Mouse (Mus musculus) liver, embryonic 15.5 days (tissue): ENCODE results near the gene Chd4. TPM values are rescaled to one million over a fixed set of nuclear protein-coding genes. Genes with fewer than 3 reads are reported as not detected.
A peak's percentile ranks its signal among the peaks of the same experiment; 100 is the strongest.
"Not testable (repeated sequence)": the region's sequence is repeated elsewhere in the genome, so short reads cannot be mapped to it uniquely, and the experiment has no call there.

Source experiments
- ATAC-seq: fragments of 200-750 bp; cut with Nextera tagmentation; 2 replicates; pipeline ENCODE4 v1.8.0; 2017; ENCODE audit warnings: moderate number of reproducible peaks, mild to moderate bottlenecking, moderate library complexity; ENCODE audit not compliant: insufficient read depth
- H3K27ac ChIP-seq: fragments of 300-500 bp; sonication (generic); replicated peaks from 2 replicates; pipeline ENCODE4 v1.5.1; 2015; ENCODE audit warnings: mild to moderate bottlenecking, inconsistent platforms
- H3K27me3 ChIP-seq: fragments of 300-500 bp; sonication (generic); 2 replicates; pipeline ENCODE4 v1.6.1; 2015; ENCODE audit warnings: mild to moderate bottlenecking, inconsistent platforms
- H3K36me3 ChIP-seq: fragments of 300-500 bp; sonication (generic); replicated peaks from 2 replicates; pipeline ENCODE4 v1.6.1; 2015; ENCODE audit warnings: moderate library complexity, mild to moderate bottlenecking, inconsistent platforms
- H3K4me1 ChIP-seq: fragments of 300-500 bp; sonication (generic); replicated peaks from 2 replicates; pipeline ENCODE4 v1.6.1; 2015; ENCODE audit warnings: inconsistent platforms
- H3K4me2 ChIP-seq: fragments of 300-500 bp; sonication (generic); 2 replicates; pipeline ENCODE4 v1.6.1; 2015; ENCODE audit warnings: moderate library complexity, mild to moderate bottlenecking, inconsistent platforms
- H3K4me3 ChIP-seq: fragments of 300-500 bp; sonication (generic); replicated peaks from 2 replicates; pipeline ENCODE4 v1.5.1; 2015; ENCODE audit warnings: mild to moderate bottlenecking, inconsistent platforms
- H3K9ac ChIP-seq: fragments of 300-500 bp; sonication (generic); 2 replicates; pipeline ENCODE4 v1.6.1; 2015; ENCODE audit warnings: moderate library complexity, mild to moderate bottlenecking, inconsistent platforms
- H3K9me3 ChIP-seq: fragments of 300-500 bp; sonication (generic); replicated peaks from 2 replicates; pipeline ENCODE4 v1.6.1; 2016; ENCODE audit warnings: inconsistent platforms
- WGBS: fragments of 180-500 bp; shearing (Covaris S2); methylation state at CpG from one replicate; pipeline ENCODE4 v1.1.7; 2015; ENCODE audit warnings: mixed read lengths; ENCODE audit not compliant: insufficient replicate concordance; 5-methylcytosine and 5-hydroxymethylcytosine counted together
- polyA plus RNA-seq: library from polyadenylated mRNA; unstranded; fragments of >200 nt; fragmentation: Nextera tagmentation; extraction: Ambion mirVana; gene quantifications from 2 replicates; pipeline ENCODE4 v1.2.1, GENCODE M21; 2015

Gene Chd4
- polyA plus RNA-seq, 1 experiment from 2014 or later, result 22.6 TPM

- H3K4me1 ChIP-seq, result peaks cover 73% of the 10 kb centered on the region
- ATAC-seq, H3K27me3 ChIP-seq, H3K4me3 ChIP-seq, H3K9ac ChIP-seq, H3K9me3 ChIP-seq, H3K27ac ChIP-seq: not testable (repeated sequence)
- H3K36me3 ChIP-seq, result peaks cover 67% of the 10 kb centered on the region
- peak overlapping the region; percentile 15; the same call in 1 of the 2 replicates for H3K4me2 ChIP-seq
- 68% methylated on average over 14 of the region's 16 CpGs for WGBS
Measured at GRCm38 (mm10) chr6:125162615-125163305, 67.0 kb downstream of the Chd4 start.

- 6% methylated on average over 20 of the region's 20 CpGs for WGBS
- Histone ChIP-seq H3K36me3 (peaks cover 70% of the 10 kb centered on the region), H3K4me2 (peak overlapping the region; percentile 95), H3K4me3 (peak overlapping the region; percentile 88), H3K27me3 (no peaks in the 10 kb centered on the region), H3K9ac (peak overlapping the region; percentile 85), H3K27ac (peak overlapping the region; percentile 91), H3K9me3 (no peaks in the 10 kb centered on the region), H3K4me1 (peaks cover 80% of the 10 kb centered on the region)
- no peak for ATAC-seq
Measured at GRCm38 (mm10) chr6:125163801-125164657, 68.2 kb downstream of the Chd4 start.

GRCm38 (mm10) chr6:125164672-125165327 is 69.0 kb downstream of the Chd4 start:
- peak overlapping the region; percentile 88 for H3K4me3 ChIP-seq
- H3K27me3 ChIP-seq, result no peaks in the 10 kb centered on the region
- ATAC-seq, result peak; percentile 27; the same call in 1 of the 2 replicates
- H3K36me3 ChIP-seq, result peaks cover 70% of the 10 kb centered on the region
- under 1% methylated on average over 39 of the region's 39 CpGs for WGBS
- H3K9ac ChIP-seq, result peak overlapping the region; percentile 85
- peaks cover 84% of the 10 kb centered on the region for H3K4me1 ChIP-seq
- peak overlapping the region; percentile 91 for H3K27ac ChIP-seq
- peak overlapping the region; percentile 95 for H3K4me2 ChIP-seq
- H3K9me3 ChIP-seq, result no peaks in the 10 kb centered on the region

DNA sequence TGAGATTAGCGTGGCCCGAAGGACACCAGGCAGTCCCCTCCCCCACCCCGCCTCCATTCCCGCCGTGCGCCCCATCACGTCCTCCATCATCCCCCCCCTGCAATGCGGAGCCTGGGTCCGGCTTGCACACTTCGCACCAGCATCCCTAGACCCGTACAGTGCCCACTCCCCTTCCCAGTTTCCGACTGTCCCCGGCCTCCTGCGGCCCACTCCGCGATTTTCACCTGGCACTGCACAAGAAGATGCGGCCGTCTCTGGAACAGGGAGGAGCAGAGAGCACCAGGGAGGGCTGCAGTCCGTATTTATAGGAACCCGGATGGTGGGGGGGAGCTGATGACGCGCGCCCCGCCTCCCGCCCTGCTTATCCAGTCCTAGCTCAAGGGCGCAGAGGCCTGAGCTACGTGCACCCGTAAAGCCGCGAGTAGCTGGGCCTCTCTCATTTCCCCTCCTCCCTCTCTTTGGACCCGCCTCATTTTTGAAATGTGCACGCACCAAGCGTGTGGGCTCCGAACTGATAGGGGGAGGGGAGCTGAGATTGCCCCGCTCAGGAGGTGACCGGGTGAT is 69.6 kb downstream of the Chd4 start:
- Histone ChIP-seq H3K27ac (peak overlapping the region; percentile 91), H3K4me1 (peaks cover 78% of the 10 kb centered on the region), H3K4me3 (peak overlapping the region; percentile 88), H3K27me3 (no peaks in the 10 kb centered on the region), H3K9me3 (no peaks in the 10 kb centered on the region), H3K9ac (peak overlapping the region; percentile 85), H3K36me3 (peaks cover 70% of the 10 kb centered on the region), H3K4me2 (peak overlapping the region; percentile 95)
- WGBS, result under 1% methylated on average over 36 of the region's 36 CpGs
- peak; percentile 80 for ATAC-seq

DNA sequence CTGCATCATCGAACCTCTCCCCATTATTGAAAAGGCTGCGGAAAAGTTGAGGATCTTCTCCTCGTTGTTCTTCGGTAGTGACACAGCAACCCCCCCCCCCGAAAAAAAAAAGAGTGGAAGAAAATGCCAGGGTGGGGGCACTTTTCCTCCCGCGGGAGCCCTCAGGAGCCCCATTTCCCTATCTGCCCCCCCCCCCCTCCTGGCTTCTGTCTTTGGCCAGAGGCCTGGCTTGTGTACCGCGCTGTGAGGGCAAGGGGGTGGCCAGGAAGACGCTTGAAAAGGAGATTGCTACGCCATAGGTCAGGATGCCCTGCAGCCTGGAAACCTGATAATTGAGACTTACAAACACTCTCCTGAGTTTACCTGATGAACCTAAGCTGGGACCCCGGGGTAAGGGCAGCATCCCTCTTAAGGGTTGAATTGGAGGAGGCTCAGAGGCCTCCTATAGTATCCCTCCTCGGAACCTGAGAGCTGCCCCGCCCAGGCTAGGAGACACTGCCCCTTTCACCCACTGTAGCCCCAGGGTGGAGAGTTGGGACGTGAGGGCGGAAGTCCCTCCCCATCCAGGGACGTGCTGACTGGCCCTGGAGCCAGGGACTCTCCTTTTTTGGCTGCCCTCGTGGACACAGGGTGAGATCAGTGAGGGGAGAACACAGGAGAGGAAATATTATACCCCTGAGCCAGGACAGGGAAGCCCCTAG is 70.4 kb downstream of the Chd4 start, which contains the start of gene Gapdh:
Gene Gapdh, minus strand, starts transcription at position 417 of the 701 bp plus-strand sequence.
- peak within 1 kb of the TSS; percentile 85 for H3K9ac ChIP-seq
- WGBS, result under 1% methylated on average over 18 of the region's 18 CpGs
- peak within 1 kb of the TSS; percentile 95 for H3K4me2 ChIP-seq
- peak within 1 kb of the TSS; percentile 91 for H3K27ac ChIP-seq
- H3K36me3 ChIP-seq, result peaks cover 70% of the 10 kb centered on the region
- no peaks in the 10 kb centered on the region for H3K9me3 ChIP-seq
- peak; percentile 53 for ATAC-seq
- no peaks in the 10 kb centered on the region for H3K27me3 ChIP-seq
- peak within 1 kb of the TSS; percentile 88 for H3K4me3 ChIP-seq
- peaks cover 70% of the 10 kb centered on the region for H3K4me1 ChIP-seq

DNA sequence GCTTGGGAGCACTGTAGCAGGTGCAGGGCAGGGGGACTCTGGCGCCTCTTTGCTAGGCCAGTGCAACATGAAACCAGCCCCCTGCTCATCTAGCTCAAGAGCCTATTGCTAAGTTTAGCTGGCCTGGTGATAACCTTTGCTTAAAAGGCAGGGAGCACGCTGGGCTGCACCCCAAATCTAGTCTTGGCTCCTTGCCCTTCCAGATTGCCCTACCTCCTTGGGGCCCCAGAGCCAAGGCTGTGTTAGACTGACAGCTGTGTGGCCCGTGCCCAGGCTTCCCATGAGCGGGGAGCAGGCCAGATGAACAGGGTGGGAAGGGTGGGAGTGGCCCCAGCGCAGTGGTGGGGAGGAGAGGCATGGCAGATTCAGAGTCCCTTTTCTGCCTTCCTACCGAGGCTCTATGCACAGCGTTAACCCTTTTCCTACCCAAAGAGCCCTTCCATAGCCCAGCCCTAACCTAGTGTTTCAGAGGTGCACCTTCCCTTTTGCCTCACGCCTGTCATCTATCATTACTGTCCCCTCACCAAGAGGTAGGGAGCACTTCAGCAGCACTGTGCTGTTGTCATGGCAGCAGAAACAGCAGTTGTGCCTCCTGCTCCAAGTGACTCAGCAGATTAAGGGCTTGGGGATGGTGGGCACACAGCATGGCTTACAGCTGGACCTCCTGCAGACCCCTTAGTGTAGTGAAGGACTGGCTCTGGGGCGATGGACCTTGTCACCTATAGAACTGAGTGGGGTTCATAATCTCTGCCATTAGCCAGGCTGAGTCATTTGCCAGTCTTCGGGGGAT is 71.3 kb downstream of the Chd4 start:
- Histone ChIP-seq H3K9ac (peak overlapping the region; percentile 85; the same call in 1 of the 2 replicates), H3K36me3 (peaks cover 71% of the 10 kb centered on the region), H3K27me3 (no peaks in the 10 kb centered on the region), H3K27ac (peak overlapping the region; percentile 91), H3K4me1 (peaks cover 64% of the 10 kb centered on the region), H3K9me3 (no peaks in the 10 kb centered on the region), H3K4me3 (peak overlapping the region; percentile 88), H3K4me2 (peak overlapping the region; percentile 95)
- WGBS, result 21% methylated on average over 10 of the region's 10 CpGs
- 0 out of 2 replicates have a peak, but pooled peaks have one; percentile 6 for ATAC-seq

- WGBS, result 90% methylated on average over 14 of the region's 14 CpGs
- Histone ChIP-seq H3K27ac (peak overlapping the region; percentile 91; the same call in 1 of the 2 replicates), H3K27me3 (no peaks in the 10 kb centered on the region), H3K4me2 (no peak overlapping the region), H3K9me3 (no peaks in the 10 kb centered on the region), H3K36me3 (peaks cover 74% of the 10 kb centered on the region), H3K4me1 (peaks cover 62% of the 10 kb centered on the region), H3K4me3 (no peak overlapping the region), H3K9ac (no peak overlapping the region; the same call in 1 of the 2 replicates)
- no peak for ATAC-seq
Measured at GRCm38 (mm10) chr6:125168086-125168485, 72.3 kb downstream of the Chd4 start.

GRCm38 (mm10) chr6:125170194-125170593 is 74.4 kb downstream of the Chd4 start:
- Histone ChIP-seq H3K4me2 (no peak overlapping the region), H3K4me3 (no peak overlapping the region), H3K27me3 (no peaks in the 10 kb centered on the region), H3K9me3 (no peaks in the 10 kb centered on the region), H3K36me3 (peaks cover 84% of the 10 kb centered on the region), H3K9ac (no peak overlapping the region), H3K4me1 (peaks cover 52% of the 10 kb centered on the region), H3K27ac (no peak overlapping the region)
- WGBS, result 83% methylated on average over 6 of the region's 6 CpGs
- ATAC-seq, result no peak

GRCm38 (mm10) chr6:125172474-125172873 is 76.7 kb downstream of the Chd4 start:
- peaks cover 100% of the 10 kb centered on the region for H3K36me3 ChIP-seq
- H3K27ac ChIP-seq, result peak overlapping the region; percentile 42; the same call in 1 of the 2 replicates
- H3K4me3 ChIP-seq, result no peak overlapping the region
- 60% methylated on average over 2 of the region's 2 CpGs for WGBS
- peaks cover 30% of the 10 kb centered on the region for H3K4me1 ChIP-seq
- no peak overlapping the region for H3K4me2 ChIP-seq
- no peak overlapping the region for H3K9ac ChIP-seq
- H3K27me3 ChIP-seq, result no peaks in the 10 kb centered on the region
- no peaks in the 10 kb centered on the region for H3K9me3 ChIP-seq
- peak; percentile 53 for ATAC-seq
